Mouse (Mus musculus): ENCODE measurements around the gene Ctdspl. TPM values are rescaled to one million over a fixed set of nuclear protein-coding genes. Genes with fewer than 3 reads are reported as not detected.

The Ctdspl gene
- total and polyA plus RNA-seq, 2 experiments from 2014 or later, result 4.6 to 7.8 TPM

GRCm38 (mm10) chr9:119025263-119025662 lies 99.0 kb downstream of the Ctdspl start:
- no peak overlapping the region for H3K4me3 ChIP-seq (ENCODE audit: low read depth, low read length)
- 85% methylated on average over 6 of the region's 6 CpGs for WGBS
- H3K4me1 ChIP-seq (ENCODE audit: insufficient read depth), result no peaks in the 10 kb centered on the region
- H3K36me3 ChIP-seq (ENCODE audit: insufficient read depth), result no peaks in the 10 kb centered on the region; the same call in 1 of the 2 replicates
- no peaks in the 10 kb centered on the region for H3K9me3 ChIP-seq (ENCODE audit: low read length)
- H3K4me2 ChIP-seq (ENCODE audit: low read depth), result no peak overlapping the region
- no peak overlapping the region for H3K27ac ChIP-seq (ENCODE audit: low read depth, low read length)
- DNase-seq (no peak), ATAC-seq (no peak)
- TF ChIP-seq CTCF (IDR thresholded peaks at IDR 0.05; ENCODE audit: low read depth), result no peak
- H3K9ac ChIP-seq, result no peak overlapping the region
- H3K27me3 ChIP-seq (ENCODE audit: insufficient read depth, low read length), result no peaks in the 10 kb centered on the region

DNA sequence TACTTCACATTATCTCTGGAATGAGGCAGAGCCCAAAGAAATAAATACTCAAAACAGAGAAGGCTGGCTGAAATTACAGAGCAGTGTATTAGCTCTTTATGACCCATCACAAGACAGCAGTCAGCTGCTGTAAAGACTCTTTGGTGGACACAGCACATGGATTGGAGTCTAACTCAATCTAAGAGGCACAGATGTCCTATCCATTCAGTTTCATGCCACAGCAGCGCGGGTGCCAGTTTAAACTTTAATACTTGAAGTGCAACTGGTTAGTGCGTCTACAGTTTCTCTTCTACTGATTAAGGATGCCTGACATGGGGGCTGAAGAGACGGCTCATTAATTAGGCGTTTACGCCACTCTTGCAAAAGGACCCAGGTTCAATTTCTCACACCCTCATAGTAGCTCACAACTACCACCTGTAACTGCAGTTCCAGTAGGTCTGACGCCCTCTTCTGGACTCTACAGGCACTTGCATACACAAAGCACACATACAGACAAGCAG lies 99.6 kb downstream of the Ctdspl start:
- Histone ChIP-seq H3K27me3 (ENCODE audit: insufficient read depth, low read length) (no peaks in the 10 kb centered on the region), H3K27ac (ENCODE audit: low read depth, low read length) (no peak overlapping the region), H3K4me3 (ENCODE audit: low read depth, low read length) (no peak overlapping the region), H3K9me3 (ENCODE audit: low read length) (no peaks in the 10 kb centered on the region), H3K4me2 (ENCODE audit: low read depth) (no peak overlapping the region), H3K4me1 (ENCODE audit: insufficient read depth) (no peaks in the 10 kb centered on the region), H3K9ac (no peak overlapping the region), H3K36me3 (ENCODE audit: insufficient read depth) (no peaks in the 10 kb centered on the region; the same call in 1 of the 2 replicates)
- ATAC-seq, result no peak
- TF ChIP-seq CTCF (IDR thresholded peaks at IDR 0.05; ENCODE audit: low read depth), result no peak
- no peak for DNase-seq
- 82% methylated on average over 7 of the region's 7 CpGs for WGBS

DNA sequence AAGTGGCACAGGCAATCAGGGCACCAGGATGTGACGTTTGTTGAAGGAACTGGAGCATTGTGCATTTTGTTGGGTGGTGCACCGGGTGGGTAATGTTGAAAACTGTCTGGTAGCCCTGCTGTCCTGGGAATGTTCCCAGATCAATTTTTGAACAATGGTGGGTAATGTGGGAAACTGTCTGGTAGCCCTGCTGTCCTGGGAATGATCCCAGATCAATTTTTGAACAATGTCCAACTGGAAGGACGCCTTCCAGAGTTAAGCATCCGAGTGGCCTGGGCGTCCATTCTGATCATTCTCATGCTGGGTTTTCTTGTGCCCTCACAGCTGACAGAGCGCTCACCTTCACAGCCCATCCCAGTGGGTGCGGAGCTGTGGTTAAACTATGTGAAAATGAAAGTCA lies 101.1 kb downstream of the Ctdspl start:
- H3K27ac ChIP-seq (ENCODE audit: low read depth, low read length), result no peak overlapping the region
- no peaks in the 10 kb centered on the region for H3K27me3 ChIP-seq (ENCODE audit: insufficient read depth, low read length)
- 72% methylated on average over 7 of the region's 7 CpGs for WGBS
- ATAC-seq (no peak), DNase-seq (no peak)
- no peaks in the 10 kb centered on the region; the same call in 1 of the 2 replicates for H3K36me3 ChIP-seq (ENCODE audit: insufficient read depth)
- no peak overlapping the region for H3K4me3 ChIP-seq (ENCODE audit: low read depth, low read length)
- H3K4me1 ChIP-seq (ENCODE audit: insufficient read depth), result no peaks in the 10 kb centered on the region
- no peak overlapping the region for H3K4me2 ChIP-seq (ENCODE audit: low read depth)
- TF ChIP-seq CTCF (IDR thresholded peaks at IDR 0.05; ENCODE audit: low read depth), result no peak
- H3K9me3 ChIP-seq (ENCODE audit: low read length), result no peaks in the 10 kb centered on the region
- H3K9ac ChIP-seq, result no peak overlapping the region

DNA sequence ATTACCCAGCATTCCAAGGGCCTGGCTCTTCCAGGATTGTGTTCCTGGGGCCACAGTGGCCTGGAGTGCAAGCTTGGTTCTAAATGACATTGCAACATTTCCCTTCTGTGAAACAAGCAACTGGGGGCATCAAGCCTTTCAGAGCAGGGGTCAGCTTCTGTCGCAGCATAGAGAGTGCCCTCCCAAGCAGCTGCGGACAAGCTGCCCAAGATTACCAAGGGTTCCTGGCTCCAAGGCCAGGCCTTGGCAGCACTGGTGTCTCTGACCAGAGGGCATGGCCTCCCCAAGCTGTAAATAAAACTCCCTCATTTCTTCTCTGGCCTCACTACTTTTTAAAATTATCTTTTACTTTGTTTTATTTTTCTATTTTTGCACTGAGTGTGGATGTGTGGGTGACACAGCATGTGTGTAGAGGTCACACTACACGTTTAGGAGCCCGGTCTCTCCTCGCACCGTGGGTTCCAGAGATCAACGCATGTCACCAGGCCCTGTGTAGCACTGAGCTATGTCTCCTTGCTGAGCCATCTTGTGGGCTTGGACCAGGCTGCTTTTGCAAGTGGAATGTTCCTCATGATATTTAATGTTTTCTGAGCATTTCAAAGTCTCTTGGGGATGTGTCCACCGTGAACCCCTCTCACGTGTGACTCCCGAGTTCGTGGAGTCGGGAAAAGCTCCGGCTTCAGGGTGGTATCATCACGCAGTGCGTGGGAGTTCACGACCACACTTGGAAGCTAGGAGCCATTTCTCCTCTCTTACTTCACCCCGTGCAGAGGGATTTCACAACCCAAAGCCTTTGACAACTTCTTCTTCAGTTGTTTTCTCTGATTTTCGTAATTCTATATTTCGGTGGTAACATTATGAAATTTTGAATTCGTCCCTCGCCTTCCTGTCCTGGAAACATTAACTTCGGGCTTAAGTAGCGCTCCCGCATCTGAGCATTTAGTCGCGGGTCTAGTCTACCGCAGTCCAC lies 102.3 kb downstream of the Ctdspl start:
- 96% methylated on average over 27 of the region's 27 CpGs for WGBS
- Histone ChIP-seq H3K4me1 (ENCODE audit: insufficient read depth) (peaks cover 9% of the 10 kb centered on the region; the same call in 1 of the 2 replicates), H3K9ac (no peak overlapping the region), H3K27me3 (ENCODE audit: insufficient read depth, low read length) (no peaks in the 10 kb centered on the region), H3K27ac (ENCODE audit: low read depth, low read length) (no peak overlapping the region), H3K9me3 (ENCODE audit: low read length) (no peaks in the 10 kb centered on the region), H3K4me2 (ENCODE audit: low read depth) (no peak overlapping the region), H3K36me3 (ENCODE audit: insufficient read depth) (no peaks in the 10 kb centered on the region; the same call in 1 of the 2 replicates), H3K4me3 (ENCODE audit: low read depth, low read length) (no peak overlapping the region)
- ATAC-seq (no peak), DNase-seq (no peak)
- no peak for TF ChIP-seq CTCF (IDR thresholded peaks at IDR 0.05; ENCODE audit: low read depth)

- TF ChIP-seq CTCF (IDR thresholded peaks at IDR 0.05; ENCODE audit: low read depth), result peak; percentile 75
- H3K27ac ChIP-seq (ENCODE audit: low read depth, low read length), result no peak overlapping the region
- H3K4me2 ChIP-seq (ENCODE audit: low read depth), result no peak overlapping the region
- no peaks in the 10 kb centered on the region for H3K27me3 ChIP-seq (ENCODE audit: insufficient read depth, low read length)
- H3K9ac ChIP-seq, result no peak overlapping the region
- ATAC-seq, result peak; percentile 21; the same call in 1 of the 2 replicates
- WGBS, result 53% methylated on average over 7 of the region's 7 CpGs
- peaks cover 14% of the 10 kb centered on the region; the same call in 1 of the 2 replicates for H3K4me1 ChIP-seq (ENCODE audit: insufficient read depth)
- peak; percentile 52 for DNase-seq
- no peaks in the 10 kb centered on the region for H3K9me3 ChIP-seq (ENCODE audit: low read length)
- H3K36me3 ChIP-seq (ENCODE audit: insufficient read depth), result no peaks in the 10 kb centered on the region; the same call in 1 of the 2 replicates
- no peak overlapping the region for H3K4me3 ChIP-seq (ENCODE audit: low read depth, low read length)
Measured at GRCm38 (mm10) chr9:119029568-119029967, 103.3 kb downstream of the Ctdspl start.

- Histone ChIP-seq H3K4me2 (ENCODE audit: low read depth) (no peak overlapping the region), H3K4me1 (ENCODE audit: insufficient read depth) (peaks cover 14% of the 10 kb centered on the region; the same call in 1 of the 2 replicates), H3K36me3 (ENCODE audit: insufficient read depth) (no peaks in the 10 kb centered on the region; the same call in 1 of the 2 replicates), H3K27me3 (ENCODE audit: insufficient read depth, low read length) (no peaks in the 10 kb centered on the region), H3K9me3 (ENCODE audit: low read length) (no peaks in the 10 kb centered on the region), H3K4me3 (ENCODE audit: low read depth, low read length) (no peak overlapping the region), H3K27ac (ENCODE audit: low read depth, low read length) (no peak overlapping the region), H3K9ac (no peak overlapping the region)
- ATAC-seq, result no peak
- DNase-seq, result no peak
- TF ChIP-seq CTCF (IDR thresholded peaks at IDR 0.05; ENCODE audit: low read depth), result no peak
- WGBS, result 88% methylated on average over 4 of the region's 4 CpGs
Measured at GRCm38 (mm10) chr9:119031038-119031437, 104.8 kb downstream of the Ctdspl start.

GRCm38 (mm10) chr9:119031772-119032171 lies 105.5 kb downstream of the Ctdspl start:
- Histone ChIP-seq H3K4me2 (ENCODE audit: low read depth) (no peak overlapping the region), H3K36me3 (ENCODE audit: insufficient read depth) (no peaks in the 10 kb centered on the region; the same call in 1 of the 2 replicates), H3K9ac (no peak overlapping the region), H3K4me3 (ENCODE audit: low read depth, low read length) (no peak overlapping the region), H3K9me3 (ENCODE audit: low read length) (no peaks in the 10 kb centered on the region), H3K27me3 (ENCODE audit: insufficient read depth, low read length) (no peaks in the 10 kb centered on the region), H3K4me1 (ENCODE audit: insufficient read depth) (peaks cover 14% of the 10 kb centered on the region; the same call in 1 of the 2 replicates), H3K27ac (ENCODE audit: low read depth, low read length) (no peak overlapping the region)
- 83% methylated on average over 14 of the region's 14 CpGs for WGBS
- TF ChIP-seq CTCF (IDR thresholded peaks at IDR 0.05; ENCODE audit: low read depth), result no peak
- no peak for DNase-seq
- ATAC-seq, result no peak

Data from forebrain, postnatal 0 days (tissue).